Mouse (Mus musculus): ENCODE results near the gene Mrpl32. TPM values are rescaled to one million over a fixed set of nuclear protein-coding genes. Genes with fewer than 3 reads are reported as not detected.

Mrpl32 gene
- polyA plus RNA-seq (2016; fragmentation: Nextera tagmentation; extraction: Ambion mirVana), result 115 and 117 TPM in 2 replicates

GRCm38 (mm10) chr13:14612926-14613529 lies at the start of gene Mrpl32, which contains the start of gene Psma2:
Gene Mrpl32 (minus strand): TSS chr13:14613165.
Gene Psma2 (plus strand): TSS chr13:14613240.
- Histone ChIP-seq H3K4me3 (peak within 1 kb of the TSS; percentile 78), H3K27me3 (replicated peaks) (no peaks in the 10 kb centered on the region), H3K36me3 (peaks cover 19% of the 10 kb centered on the region), H3K27ac (no peak within 1 kb of the TSS), H3K4me1 (no peaks in the 10 kb centered on the region), H3K9ac (peak within 1 kb of the TSS; percentile 86), H3K9me3 (no peaks in the 10 kb centered on the region), H3K4me2 (replicated peaks) (peak within 1 kb of the TSS; percentile 65)
- peak; percentile 99 for ATAC-seq (ENCODE audit: low FRiP score, low read depth)
- under 1% methylated on average over 42 of the region's 42 CpGs for WGBS

GRCm38 (mm10) chr13:14649301-14649700 lies 36.3 kb upstream of the Mrpl32 start:
- H3K4me3 ChIP-seq, result no peak overlapping the region
- no peak overlapping the region for H3K9ac ChIP-seq
- H3K36me3 ChIP-seq, result no peaks in the 10 kb centered on the region
- peak; percentile 68; the same call in 1 of the 2 replicates for ATAC-seq (ENCODE audit: low FRiP score, low read depth)
- 31% methylated on average over 1 of the region's 1 CpGs for WGBS
- no peak overlapping the region for H3K4me2 ChIP-seq (replicated peaks)
- H3K4me1 ChIP-seq, result no peaks in the 10 kb centered on the region
- H3K27me3 ChIP-seq (replicated peaks), result no peaks in the 10 kb centered on the region
- no peak overlapping the region for H3K27ac ChIP-seq
- no peaks in the 10 kb centered on the region for H3K9me3 ChIP-seq

- Histone ChIP-seq H3K4me2 (replicated peaks) (no peak overlapping the region), H3K4me1 (no peaks in the 10 kb centered on the region), H3K27ac (no peak overlapping the region), H3K9me3 (no peaks in the 10 kb centered on the region), H3K4me3 (no peak overlapping the region), H3K36me3 (peaks cover 22% of the 10 kb centered on the region), H3K27me3 (replicated peaks) (no peaks in the 10 kb centered on the region), H3K9ac (no peak overlapping the region)
- WGBS, result 71% methylated on average over 1 of the region's 1 CpGs
- no peak for ATAC-seq (ENCODE audit: low FRiP score, low read depth)
These were observed 27.0 kb upstream of the Mrpl32 start for GRCm38 (mm10) chr13:14639998-14640397.

GRCm38 (mm10) chr13:14629726-14630641 lies 17.0 kb upstream of the Mrpl32 start, which contains the start of gene AW209491:
Gene AW209491 (plus strand): TSS chr13:14630154.
- peak within 1 kb of the TSS; percentile 62 for H3K4me2 ChIP-seq (replicated peaks)
- H3K4me3 ChIP-seq, result peak within 1 kb of the TSS; percentile 54
- H3K36me3 ChIP-seq, result peaks cover 20% of the 10 kb centered on the region; the same call in 1 of the 2 replicates
- peak; percentile 96 for ATAC-seq (ENCODE audit: low FRiP score, low read depth)
- H3K9ac ChIP-seq, result peak within 1 kb of the TSS; percentile 64
- H3K4me1 ChIP-seq, result no peaks in the 10 kb centered on the region
- no peak within 1 kb of the TSS for H3K27ac ChIP-seq
- WGBS, result 2% methylated on average over 29 of the region's 29 CpGs
- no peaks in the 10 kb centered on the region for H3K9me3 ChIP-seq
- no peaks in the 10 kb centered on the region for H3K27me3 ChIP-seq (replicated peaks)

- no peak overlapping the region for H3K27ac ChIP-seq
- no peak overlapping the region for H3K4me2 ChIP-seq (replicated peaks)
- H3K36me3 ChIP-seq, result peaks cover 42% of the 10 kb centered on the region
- peak; percentile 68; the same call in 1 of the 2 replicates for ATAC-seq (ENCODE audit: low FRiP score, low read depth)
- no peaks in the 10 kb centered on the region for H3K4me1 ChIP-seq
- 65% methylated on average over 2 of the region's 2 CpGs for WGBS
- H3K9ac ChIP-seq, result no peak overlapping the region
- H3K27me3 ChIP-seq (replicated peaks), result no peaks in the 10 kb centered on the region
- H3K9me3 ChIP-seq, result no peaks in the 10 kb centered on the region
- H3K4me3 ChIP-seq, result no peak overlapping the region
These were observed 5.8 kb upstream of the Mrpl32 start for GRCm38 (mm10) chr13:14618724-14619123.

- H3K27ac ChIP-seq, result no peak overlapping the region
- ATAC-seq (ENCODE audit: low FRiP score, low read depth), result no peak
- H3K36me3 ChIP-seq, result peaks cover 22% of the 10 kb centered on the region
- no peaks in the 10 kb centered on the region for H3K27me3 ChIP-seq (replicated peaks)
- H3K4me3 ChIP-seq, result peak overlapping the region; percentile 76
- peak overlapping the region; percentile 86 for H3K9ac ChIP-seq
- H3K9me3 ChIP-seq, result no peaks in the 10 kb centered on the region
- peak overlapping the region; percentile 65 for H3K4me2 ChIP-seq (replicated peaks)
- no peaks in the 10 kb centered on the region for H3K4me1 ChIP-seq
- under 1% methylated on average over 9 of the region's 9 CpGs for WGBS
These were observed 588 bp upstream of the Mrpl32 start for GRCm38 (mm10) chr13:14613553-14613952.

- Histone ChIP-seq H3K4me2 (replicated peaks) (peak overlapping the region; percentile 56), H3K9ac (peak overlapping the region; percentile 75), H3K4me1 (no peaks in the 10 kb centered on the region), H3K4me3 (peak overlapping the region; percentile 78), H3K9me3 (no peaks in the 10 kb centered on the region), H3K36me3 (peaks cover 15% of the 10 kb centered on the region), H3K27me3 (replicated peaks) (no peaks in the 10 kb centered on the region), H3K27ac (no peak overlapping the region)
- peak; percentile 86 for ATAC-seq (ENCODE audit: low FRiP score, low read depth)
- WGBS, result 7% methylated on average over 10 of the region's 10 CpGs
These were observed 502 bp downstream of the Mrpl32 start for GRCm38 (mm10) chr13:14612463-14612862.

GRCm38 (mm10) chr13:14607616-14608015 lies 5.3 kb downstream of the Mrpl32 start:
- ATAC-seq (ENCODE audit: low FRiP score, low read depth), result no peak
- no peaks in the 10 kb centered on the region for H3K9me3 ChIP-seq
- H3K4me2 ChIP-seq (replicated peaks), result no peak overlapping the region
- H3K4me1 ChIP-seq, result no peaks in the 10 kb centered on the region
- peaks cover 7% of the 10 kb centered on the region for H3K36me3 ChIP-seq
- no peak overlapping the region for H3K9ac ChIP-seq
- H3K27ac ChIP-seq, result no peak overlapping the region
- H3K4me3 ChIP-seq, result no peak overlapping the region
- H3K27me3 ChIP-seq (replicated peaks), result no peaks in the 10 kb centered on the region

GRCm38 (mm10) chr13:14602744-14603143 lies 10.2 kb downstream of the Mrpl32 start:
- no peaks in the 10 kb centered on the region for H3K9me3 ChIP-seq
- 87% methylated on average over 2 of the region's 2 CpGs for WGBS
- no peaks in the 10 kb centered on the region for H3K27me3 ChIP-seq (replicated peaks)

GRCm38 (mm10) chr13:14580392-14580791 lies 32.6 kb downstream of the Mrpl32 start:
- Histone ChIP-seq H3K27me3 (replicated peaks) (no peaks in the 10 kb centered on the region), H3K4me2 (replicated peaks) (no peak overlapping the region), H3K36me3 (no peaks in the 10 kb centered on the region), H3K4me3 (no peak overlapping the region), H3K27ac (no peak overlapping the region), H3K4me1 (no peaks in the 10 kb centered on the region), H3K9ac (no peak overlapping the region), H3K9me3 (no peaks in the 10 kb centered on the region)
- ATAC-seq (ENCODE audit: low FRiP score, low read depth), result no peak
- WGBS, result 81% methylated on average over 3 of the region's 3 CpGs

More at GRCm38 (mm10) chr13:14602744-14603143, 10.2 kb downstream of the Mrpl32 start:
- no peak for ATAC-seq (ENCODE audit: low FRiP score, low read depth)
- H3K27ac ChIP-seq, result no peak overlapping the region
- H3K4me3 ChIP-seq, result no peak overlapping the region
- H3K9ac ChIP-seq, result no peak overlapping the region
- H3K4me2 ChIP-seq (replicated peaks), result no peak overlapping the region
- H3K4me1 ChIP-seq, result no peaks in the 10 kb centered on the region
- H3K36me3 ChIP-seq, result no peaks in the 10 kb centered on the region

- Histone ChIP-seq H3K4me1 (no peaks in the 10 kb centered on the region), H3K9ac (no peak overlapping the region), H3K36me3 (no peaks in the 10 kb centered on the region), H3K27me3 (replicated peaks) (no peaks in the 10 kb centered on the region), H3K4me2 (replicated peaks) (no peak overlapping the region), H3K9me3 (no peaks in the 10 kb centered on the region), H3K27ac (no peak overlapping the region), H3K4me3 (no peak overlapping the region)
- ATAC-seq (ENCODE audit: low FRiP score, low read depth), result no peak
These were observed 38.8 kb downstream of the Mrpl32 start for GRCm38 (mm10) chr13:14574128-14574527.

GRCm38 (mm10) chr13:14561336-14561735 lies 51.6 kb downstream of the Mrpl32 start:
- Histone ChIP-seq H3K4me1 (no peaks in the 10 kb centered on the region), H3K27me3 (replicated peaks) (no peaks in the 10 kb centered on the region), H3K9ac (no peak overlapping the region), H3K36me3 (no peaks in the 10 kb centered on the region), H3K4me2 (replicated peaks) (no peak overlapping the region), H3K9me3 (no peaks in the 10 kb centered on the region), H3K27ac (no peak overlapping the region), H3K4me3 (no peak overlapping the region)
- ATAC-seq (ENCODE audit: low FRiP score, low read depth), result no peak
- 84% methylated on average over 1 of the region's 1 CpGs for WGBS

Measured in neural tube, embryonic 12.5 days (tissue).